Mouse (Mus musculus): ENCODE measurements around the gene Gm21981.
"Not testable (repeated sequence)": the region's sequence is repeated elsewhere in the genome, so short reads cannot be mapped to it uniquely, and the experiment has no call there.

Gm21981 gene

DNA sequence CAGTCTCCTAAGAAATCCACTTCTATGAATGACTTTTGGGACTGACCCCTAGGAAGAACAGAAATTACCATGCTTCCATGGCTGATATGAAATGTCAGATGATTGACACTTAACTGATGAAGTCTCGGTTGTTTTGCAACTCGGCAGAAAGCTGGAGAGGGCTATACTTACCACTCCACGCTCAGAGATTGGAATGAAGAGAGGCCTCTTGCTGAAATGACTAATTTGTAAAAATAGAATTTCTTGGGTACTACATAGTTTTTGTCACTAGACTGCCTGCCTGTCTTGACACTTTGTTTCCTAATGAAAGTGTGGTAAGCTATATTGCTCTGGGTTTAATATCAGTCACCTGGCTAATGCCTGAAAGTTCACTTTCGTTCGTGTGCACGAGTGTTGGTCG lies 29.8 kb downstream of the Gm21981 start:
- no peak for DNase-seq (ENCODE audit: low spot score)

GRCm38 (mm10) chr17:47663009-47663713 lies 31.1 kb downstream of the Gm21981 start:
- no peak for DNase-seq (ENCODE audit: low spot score)

DNA sequence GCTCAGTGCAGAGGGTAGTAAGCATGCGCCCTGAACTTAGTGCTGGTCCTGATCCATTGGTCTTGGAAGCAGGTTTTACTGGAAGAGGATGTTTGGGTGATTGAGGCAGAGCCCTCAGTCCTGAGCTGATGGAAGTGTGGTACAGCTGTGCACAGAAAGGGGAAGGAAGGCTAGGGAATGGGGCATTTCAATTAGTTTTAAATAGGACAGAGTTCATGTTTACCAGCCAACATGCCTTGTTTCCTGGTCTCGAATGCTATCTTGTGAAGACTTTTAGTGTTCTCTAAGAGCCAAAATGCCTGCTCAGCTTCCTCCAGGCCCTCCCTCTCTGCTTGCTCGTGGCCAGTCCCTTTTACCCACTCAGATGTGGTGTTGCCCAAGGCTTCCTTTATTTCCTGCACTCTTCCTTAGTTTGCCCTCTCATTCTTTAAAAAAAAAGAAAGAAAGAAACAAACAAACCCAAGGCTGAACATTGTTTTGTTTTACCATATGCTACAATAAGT lies 35.5 kb downstream of the Gm21981 start:
- DNase-seq (ENCODE audit: low spot score), result no peak

DNA sequence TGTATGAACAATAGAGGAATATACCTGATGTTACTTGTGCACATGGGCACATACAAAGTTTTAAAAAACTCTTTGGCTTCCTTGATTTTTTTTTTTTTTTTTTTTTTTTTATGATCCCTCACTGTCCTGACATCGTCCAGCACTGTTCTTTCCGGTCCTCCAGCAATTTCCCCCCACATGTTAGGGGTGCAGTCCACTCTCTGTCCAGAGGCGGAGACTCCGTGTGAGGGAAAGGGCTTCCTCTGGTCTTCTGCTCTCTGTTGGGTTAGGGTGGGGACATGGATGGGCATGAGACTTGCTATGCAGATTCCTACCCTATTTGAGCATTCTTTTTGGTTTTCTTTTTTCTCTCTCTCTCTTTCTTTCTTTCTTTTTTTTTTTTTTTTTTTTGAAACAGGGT lies 36.4 kb downstream of the Gm21981 start:
- no peak for DNase-seq (ENCODE audit: low spot score)

DNA sequence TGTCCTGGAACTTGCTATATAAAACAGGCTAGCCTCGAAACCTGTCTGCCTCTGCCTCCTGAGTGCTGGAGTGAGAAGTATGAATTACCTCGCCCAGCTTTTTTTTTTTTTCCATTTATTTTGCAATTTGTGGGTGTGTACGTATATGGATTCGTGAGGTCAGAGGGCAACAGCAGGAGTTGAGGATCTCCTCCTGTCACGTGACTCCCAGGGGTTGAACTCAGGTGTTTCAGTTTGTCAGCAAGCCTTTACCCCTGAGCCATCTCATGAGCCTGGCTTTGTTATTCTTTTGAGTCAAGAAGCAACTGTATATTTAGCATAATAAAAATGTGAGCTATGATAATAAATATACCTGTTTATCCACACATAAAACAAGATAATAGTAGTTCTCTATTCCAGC lies 38.6 kb downstream of the Gm21981 start:
- DNase-seq (ENCODE audit: low spot score), result no peak

- DNase-seq (ENCODE audit: low spot score), result not testable (repeated sequence)
These were observed 39.9 kb downstream of the Gm21981 start for GRCm38 (mm10) chr17:47654346-47654745.

- DNase-seq (ENCODE audit: low spot score), result no peak
These were observed 42.3 kb downstream of the Gm21981 start for GRCm38 (mm10) chr17:47651953-47652352.

- no peak for DNase-seq (ENCODE audit: low spot score)
These were observed 45.3 kb downstream of the Gm21981 start for GRCm38 (mm10) chr17:47648966-47649365.

DNA sequence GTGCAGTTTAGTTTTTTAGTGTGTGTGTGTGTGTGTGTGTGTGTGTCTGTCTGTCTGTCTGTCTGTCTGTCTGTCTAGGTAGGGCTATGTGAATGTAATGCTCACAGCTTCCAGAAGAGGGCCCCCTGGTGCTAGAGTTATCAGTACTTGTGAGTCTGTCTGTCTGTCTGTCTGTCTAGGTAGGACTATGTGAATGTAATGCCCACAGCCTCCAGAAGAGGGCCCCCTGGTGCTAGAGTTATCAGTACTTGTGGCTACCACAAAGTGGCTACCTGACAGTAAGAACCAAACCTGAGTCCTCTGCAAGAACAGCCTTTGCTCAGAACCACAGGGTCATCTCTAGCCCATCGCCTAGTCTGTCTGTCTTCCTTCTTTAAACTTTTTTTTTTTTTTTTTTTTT lies 47.6 kb downstream of the Gm21981 start:
- DNase-seq (ENCODE audit: low spot score), result peak; percentile 51

GRCm38 (mm10) chr17:47642992-47643391 lies 51.3 kb downstream of the Gm21981 start:
- no peak for DNase-seq (ENCODE audit: low spot score)

All from left cerebral cortex, adult 11 months (tissue).